ENCODE assay signal across 8 mouse cellular contexts in genomic region chr7:81788536-81788935, GRCm38 (mm10). TPM values are rescaled to one million over a fixed set of nuclear protein-coding genes. Genes with fewer than 3 reads are reported as not detected.
DNase-seq lines count a peak whose midpoint lies in the region; ATAC-seq and TF ChIP-seq lines count a peak whose summit lies in the region.

No protein-coding gene starts in this region.

- DNase-seq in layer of hippocampus, adult 9-10 months (ENCODE audit: low spot score), result peak; percentile 13
- no peak for DNase-seq in layer of hippocampus, postnatal 36 days
- no peak for DNase-seq in Patski (ENCODE audit: low read depth, low spot score)
- DNase-seq in embryo, embryonic 11 days, result peak; percentile 29
- no peak for DNase-seq in liver, embryonic 14.5 days (ENCODE audit: low read depth in 3 of 3, low spot score in 3 of 3)
- DNase-seq in stomach, postnatal 0 days (ENCODE audit: low spot score), result peak; percentile 35
- DNase-seq in gastrocnemius, adult 18-20 months (ENCODE audit: low spot score), result no peak

- ATAC-seq in Patski, result peak; percentile 9
- ATAC-seq in hindbrain, embryonic 12.5 days (ENCODE audit: low FRiP score), result peak; percentile 36; the same call in 1 of the 2 replicates
- ATAC-seq in liver, embryonic 14.5 days (ENCODE audit: insufficient read depth), result peak; percentile 44; the same call in 1 of the 2 replicates
- peak; percentile 35; the same call in 1 of the 2 replicates for ATAC-seq in stomach, postnatal 0 days (ENCODE audit: low FRiP score, low TSS enrichment)

- peak overlapping the region; percentile 76 for H3K4me2 ChIP-seq in hindbrain, embryonic 12.5 days (replicated peaks)
- H3K4me2 ChIP-seq in liver, embryonic 14.5 days (ENCODE audit: low read depth), result peak overlapping the region; percentile 79
- peak overlapping the region; percentile 83 for H3K4me2 ChIP-seq in stomach, postnatal 0 days (replicated peaks; ENCODE audit: low read depth)

- H3K36me3 ChIP-seq in hindbrain, embryonic 12.5 days, result peaks cover 14% of the 10 kb centered on the region
- H3K36me3 ChIP-seq in liver, embryonic 14.5 days (replicated peaks; ENCODE audit: control insufficient read depth, insufficient read depth, low read depth), result no peaks in the 10 kb centered on the region; the same call in 1 of the 2 replicates
- H3K36me3 ChIP-seq in stomach, postnatal 0 days (ENCODE audit: control insufficient read depth, insufficient read depth, low read length), result no peaks in the 10 kb centered on the region

- in situ Hi-C loops in Patski (cut with MboI; ENCODE audit: low pct_unique_long_range_greater_than_20kb), result loop anchor here (10.0 to 25.0 kb wide), 2 partner anchors 149 to 476 kb away; partner anchors contain the start of gene Hdgfl3

- WGBS in hindbrain, embryonic 12.5 days, result 7% methylated on average over 5 of the region's 5 CpGs
- WGBS in liver, embryonic 14.5 days (ENCODE audit: insufficient replicate concordance), result 8% methylated on average over 5 of the region's 5 CpGs
- 3% methylated on average over 5 of the region's 5 CpGs for WGBS in stomach, postnatal 0 days

- peak overlapping the region; percentile 99 for H3K27ac ChIP-seq in hindbrain, embryonic 12.5 days
- peak overlapping the region; percentile 85 for H3K27ac ChIP-seq in liver, embryonic 14.5 days
- peak overlapping the region; percentile 97 for H3K27ac ChIP-seq in stomach, postnatal 0 days (replicated peaks)

- CTCF ChIA-PET in Patski (lab: Charles Lee), result no interaction called here

- TF ChIP-seq EP300 in liver, embryonic 14.5 days (IDR thresholded peaks at IDR 0.05; ENCODE audit: low read depth), result no peak
- no peak for TF ChIP-seq EP300 in stomach, postnatal 0 days (optimal IDR thresholded peaks at IDR 0.05)

- H3K9ac ChIP-seq in hindbrain, embryonic 12.5 days, result peak overlapping the region; percentile 85
- H3K9ac ChIP-seq in liver, embryonic 14.5 days (replicated peaks), result peak overlapping the region; percentile 70
- H3K9ac ChIP-seq in stomach, postnatal 0 days (ENCODE audit: low read length), result peak overlapping the region; percentile 65

- peak overlapping the region; percentile 61 for H3K4me3 ChIP-seq in hindbrain, embryonic 12.5 days
- peak overlapping the region; percentile 68 to 89 for H3K4me3 ChIP-seq in liver, embryonic 14.5 days (ENCODE audit: insufficient read depth in 1 of 2, low read depth in 2 of 2, low read length in 2 of 2)
- peak overlapping the region; percentile 55 for H3K4me3 ChIP-seq in stomach, postnatal 0 days (ENCODE audit: low read depth, low read length)

- H3K27me3 ChIP-seq in Patski, result no peaks in the 10 kb centered on the region
- no peaks in the 10 kb centered on the region for H3K27me3 ChIP-seq in hindbrain, embryonic 12.5 days
- H3K27me3 ChIP-seq in liver, embryonic 14.5 days (ENCODE audit: control insufficient read depth, insufficient read depth, low read length), result no peaks in the 10 kb centered on the region
- no peaks in the 10 kb centered on the region for H3K27me3 ChIP-seq in stomach, postnatal 0 days (ENCODE audit: control insufficient read depth, insufficient read depth, low read length)

- TF ChIP-seq CTCF in Patski (IDR thresholded peaks at IDR 0.05), result no peak
- TF ChIP-seq CTCF in liver, embryonic 14.5 days (IDR thresholded peaks at IDR 0.05; ENCODE audit: low read depth), result no peak
- TF ChIP-seq CTCF in stomach, postnatal 0 days (IDR thresholded peaks at IDR 0.05; ENCODE audit: low read depth), result no peak

- peaks cover 10% of the 10 kb centered on the region for H3K4me1 ChIP-seq in hindbrain, embryonic 12.5 days
- peaks cover 3 to 9% of the 10 kb centered on the region in 2 experiments; a peak in 3 of 4 replicates for H3K4me1 ChIP-seq in liver, embryonic 14.5 days (replicated peaks; ENCODE audit: control insufficient read depth in 2 of 2, insufficient read depth in 2 of 2, low read length in 1 of 2)
- H3K4me1 ChIP-seq in stomach, postnatal 0 days (replicated peaks; ENCODE audit: control insufficient read depth, insufficient read depth), result no peaks in the 10 kb centered on the region

- no peaks in the 10 kb centered on the region for H3K9me3 ChIP-seq in hindbrain, embryonic 12.5 days (replicated peaks)
- H3K9me3 ChIP-seq in liver, embryonic 14.5 days (ENCODE audit: control insufficient read depth, low read length), result no peaks in the 10 kb centered on the region
- H3K9me3 ChIP-seq in stomach, postnatal 0 days (ENCODE audit: control insufficient read depth, low read length), result no peaks in the 10 kb centered on the region

- POLR2A ChIA-PET in Patski (lab: Charles Lee), result interaction anchor here (0.6 kb wide), 1 partner anchor 58 kb away, joined by 3 read pairs; no protein-coding TSS in a partner anchor

RNA-seq across cellular contexts. Expression of gene 3110040N11Rik, which starts 0.7 kb away (rescaled TPM):
- 10 to 100 TPM; 20.7 to 21.7 TPM for total RNA-seq in layer of hippocampus, postnatal 36 days (2021)
- polyA plus RNA-seq in Patski (2021), result 80.7 TPM
- polyA plus RNA-seq in hindbrain, embryonic 12.5 days (2016; fragmentation: Nextera tagmentation; extraction: Ambion mirVana), result 43.2 and 44.6 TPM in 2 replicates
- 16.9 and 21.4 TPM in 2 replicates for polyA plus RNA-seq in liver, embryonic 14.5 days (2012; rRNA removed)
- 25.4 and 25.9 TPM in 2 replicates for polyA plus RNA-seq in liver, embryonic 14.5 days (2014; fragmentation: Nextera tagmentation; extraction: Ambion mirVana)
- 46.2 and 46.7 TPM in 2 replicates for polyA plus RNA-seq in stomach, postnatal 0 days (2015; fragmentation: Nextera tagmentation; extraction: Ambion mirVana)
- 10 to 100 TPM; 21.9 to 23.7 TPM for total RNA-seq in gastrocnemius, adult 18-20 months (2021)

RNA-seq across cellular contexts. Expression of gene Ramac, which starts 25.8 kb away (rescaled TPM):
- 10 to 100 TPM; 68.4 to 75.5 TPM for total RNA-seq in layer of hippocampus, postnatal 36 days (2021)
- polyA plus RNA-seq in Patski (2021), result 19.4 TPM
- polyA plus RNA-seq in hindbrain, embryonic 12.5 days (2016; fragmentation: Nextera tagmentation; extraction: Ambion mirVana), result 117 and 125 TPM in 2 replicates
- polyA plus RNA-seq in liver, embryonic 14.5 days (2012; rRNA removed), result 15.7 and 22.7 TPM in 2 replicates
- polyA plus RNA-seq in liver, embryonic 14.5 days (2014; fragmentation: Nextera tagmentation; extraction: Ambion mirVana), result 53.1 and 59.7 TPM in 2 replicates
- polyA plus RNA-seq in stomach, postnatal 0 days (2015; fragmentation: Nextera tagmentation; extraction: Ambion mirVana), result 128 and 134 TPM in 2 replicates
- total RNA-seq in gastrocnemius, adult 18-20 months (2021), result 10 to 100 TPM; 22.3 to 25.9 TPM

RNA-seq across cellular contexts. Expression of gene Btbd1, which starts 40.7 kb away (rescaled TPM):
- total RNA-seq in layer of hippocampus, postnatal 36 days (2021), result 100 to 1,000 TPM; 103 to 117 TPM
- polyA plus RNA-seq in Patski (2021), result 64.7 TPM
- 110 and 111 TPM in 2 replicates for polyA plus RNA-seq in hindbrain, embryonic 12.5 days (2016; fragmentation: Nextera tagmentation; extraction: Ambion mirVana)
- 8.8 and 15.3 TPM in 2 replicates for polyA plus RNA-seq in liver, embryonic 14.5 days (2012; rRNA removed)
- polyA plus RNA-seq in liver, embryonic 14.5 days (2014; fragmentation: Nextera tagmentation; extraction: Ambion mirVana), result 29.1 and 29.8 TPM in 2 replicates
- polyA plus RNA-seq in stomach, postnatal 0 days (2015; fragmentation: Nextera tagmentation; extraction: Ambion mirVana), result 37.9 and 40.6 TPM in 2 replicates
- total RNA-seq in gastrocnemius, adult 18-20 months (2021), result 100 to 1,000 TPM; 163 to 167 TPM

Comparison
In these comparisons a context has a peak if more than half of its experiments do, and no peak if none do; other contexts are left out.
1. DNase-seq: peak in layer of hippocampus, adult 9-10 months (single experiment), embryo, embryonic 11 days (single experiment) and stomach, postnatal 0 days (single experiment); none in layer of hippocampus, postnatal 36 days (0 of 2), Patski (single experiment), liver, embryonic 14.5 days (0 of 3) and gastrocnemius, adult 18-20 months (single experiment).
2. Peak in every context shown above with its lines, with median percentiles within 50 percentile points of each other: ATAC-seq, H3K27ac ChIP-seq, H3K4me2 ChIP-seq, H3K4me3 ChIP-seq and H3K9ac ChIP-seq.